Mouse (Mus musculus) liver, adult 2 months (tissue): ENCODE measurements around the gene Rdh9.

Experiments used
- CTCF ChIP-seq: fragments of 200-500 bp; IDR thresholded peaks from 2 replicates; pipeline ENCODE4 v1.5.1; 2011; ENCODE audit warnings: low read depth, low read length, control low read depth
- POLR2A ChIP-seq: fragments of 200-500 bp; IDR thresholded peaks from 2 replicates; pipeline ENCODE4 v1.6.1; 2011; ENCODE audit warnings: low read length, control low read depth; ENCODE audit not compliant: insufficient read depth; ENCODE audit errors: extremely low read depth

GRCm38 (mm10) chr10:127802236-127802635 lies 26.1 kb downstream of the Rdh9 start:
- TF ChIP-seq CTCF (no peak), POLR2A (no peak)
